Mouse (Mus musculus) thymus, adult 2 months (tissue): ENCODE measurements around the gene Per3.

ENCODE experiments used
- CTCF ChIP-seq: fragments of 200-500 bp; IDR thresholded peaks from 2 replicates; pipeline ENCODE4 v1.5.1; 2012; ENCODE audit warnings: mild to moderate bottlenecking, control low read depth, low read length, moderate library complexity, borderline replicate concordance; ENCODE audit not compliant: control insufficient read depth, poor library complexity, insufficient read depth; ENCODE audit errors: extremely low read depth
- POLR2A ChIP-seq: fragments of 200-500 bp; IDR thresholded peaks from 2 replicates; pipeline ENCODE4 v1.6.1; 2012; ENCODE audit warnings: mild to moderate bottlenecking, low read length, control low read depth, moderate library complexity; ENCODE audit not compliant: control insufficient read depth, poor library complexity, insufficient read depth; ENCODE audit errors: extremely low read depth

- TF ChIP-seq CTCF (no peak), POLR2A (no peak)
Measured at GRCm38 (mm10) chr4:150978156-150978910, 66.1 kb downstream of the Per3 start.
